Mouse (Mus musculus) liver, adult 2 months (tissue): Measurements from ENCODE around the gene Gpc6. TPM values are rescaled to one million over a fixed set of nuclear protein-coding genes. Genes with fewer than 3 reads are reported as not detected.

Experiments used
- DNase-seq: peaks from one replicate; pipeline ENCODE4 v3.0.0-alpha.2; 2011; ENCODE audit warnings: low read depth, low spot score; ENCODE audit errors: extremely low read depth
- H3K27ac ChIP-seq: fragments of 200-500 bp; replicated peaks from 2 replicates; pipeline ENCODE4 v1.5.1; 2012; ENCODE audit warnings: low read depth, mild to moderate bottlenecking, control low read depth, inconsistent platforms, low read length; ENCODE audit not compliant: insufficient read depth
- H3K27me3 ChIP-seq: fragments of 200-500 bp; 2 replicates; pipeline ENCODE4 v1.6.1; 2012; ENCODE audit warnings: mild to moderate bottlenecking, moderate library complexity, low read length, inconsistent platforms; ENCODE audit not compliant: control insufficient read depth, insufficient read depth
- H3K36me3 ChIP-seq: fragments of 200-500 bp; 2 replicates; pipeline ENCODE4 v1.6.1; 2012; ENCODE audit warnings: low read length, inconsistent platforms; ENCODE audit not compliant: control insufficient read depth, insufficient read depth
- H3K4me1 ChIP-seq: fragments of 200-500 bp; 2 replicates; pipeline ENCODE4 v1.6.1; 2011; ENCODE audit warnings: low read length; ENCODE audit not compliant: control insufficient read depth, insufficient read depth
- H3K4me3 ChIP-seq: fragments of 200-500 bp; 2 replicates; pipeline ENCODE4 v1.5.1; 2011; ENCODE audit warnings: low read depth, mild to moderate bottlenecking, control low read depth, low read length, moderate library complexity; ENCODE audit not compliant: insufficient read depth
- H3K79me2 ChIP-seq: fragments of 200-500 bp; 2 replicates; pipeline ENCODE4 v1.6.1; 2012; ENCODE audit warnings: inconsistent platforms, mild to moderate bottlenecking, low read length, moderate library complexity; ENCODE audit not compliant: control insufficient read depth, insufficient read depth
- H3K9ac ChIP-seq: fragments of 200-500 bp; 2 replicates; pipeline ENCODE4 v1.6.1; 2012; ENCODE audit warnings: low read depth, mild to moderate bottlenecking, control low read depth, inconsistent platforms, low read length
- CTCF ChIP-seq: fragments of 200-500 bp; IDR thresholded peaks from 2 replicates; pipeline ENCODE4 v1.5.1; 2011; ENCODE audit warnings: low read depth, low read length, control low read depth
- POLR2A ChIP-seq: fragments of 200-500 bp; IDR thresholded peaks from 2 replicates; pipeline ENCODE4 v1.6.1; 2011; ENCODE audit warnings: low read length, control low read depth; ENCODE audit not compliant: insufficient read depth; ENCODE audit errors: extremely low read depth
- WGBS: fragments of 180-500 bp; shearing (Covaris S2); methylation state at CpG from one replicate; pipeline ENCODE4 v1.1.7; 2018; 5-methylcytosine and 5-hydroxymethylcytosine counted together
- polyA plus RNA-seq: library from polyadenylated mRNA; depleted of rRNA; stranded (reverse); fragments of >200 nt; gene quantifications from 2 replicates; pipeline ENCODE4 v1.2.3, GENCODE M21; 2012
- total RNA-seq: library from RNA; depleted of rRNA; stranded (reverse); fragments of >200 nt; gene quantifications from 2 replicates; pipeline ENCODE4 v1.2.3, GENCODE M21; 2014

Gpc6 gene
- total and polyA plus RNA-seq, 2 experiments, result 0.88 to 2.6 TPM

DNA sequence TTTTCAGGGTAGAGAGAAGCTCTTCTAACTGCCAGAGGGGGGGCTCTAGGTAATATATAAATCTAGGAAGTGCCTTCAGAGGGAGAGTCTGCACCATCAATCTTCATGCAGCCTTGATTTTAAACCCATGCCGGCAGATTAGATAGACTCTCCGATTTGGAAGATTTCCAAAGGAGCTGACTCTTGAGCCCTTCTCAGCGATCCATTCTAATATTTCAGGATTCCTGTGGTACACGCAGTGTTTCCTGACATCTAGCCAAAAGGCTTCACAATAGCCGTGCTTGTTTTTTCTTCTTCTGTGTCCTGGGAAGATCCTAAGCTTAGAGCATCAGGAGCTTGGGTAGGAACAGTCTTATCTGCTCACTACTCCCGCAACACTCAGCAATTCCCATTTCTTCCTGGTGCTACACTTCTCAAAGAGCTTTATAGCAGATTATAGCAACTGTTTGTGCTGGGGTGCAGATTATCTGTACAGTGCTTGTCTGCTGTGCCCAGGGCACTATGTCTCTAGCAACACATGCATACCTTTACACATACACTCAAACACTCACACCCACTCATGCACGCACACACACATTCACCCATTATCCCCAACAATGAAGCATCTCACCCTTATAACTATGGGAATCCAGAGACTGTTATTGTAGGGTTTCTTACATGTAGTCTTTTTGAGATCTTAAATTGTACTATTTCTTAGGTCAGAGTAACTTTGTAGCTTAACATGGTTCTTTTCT is 3.8 kb downstream of the Gpc6 start:
- Histone ChIP-seq H3K79me2 (no peaks in the 10 kb centered on the region), H3K9ac (no peak overlapping the region), H3K4me1 (peaks cover 1% of the 10 kb centered on the region; the same call in 1 of the 2 replicates), H3K27me3 (0 out of 2 replicates have a peak, but pooled peaks cover 3% of the 10 kb centered on the region), H3K27ac (no peak overlapping the region), H3K4me3 (no peak overlapping the region), H3K36me3 (no peaks in the 10 kb centered on the region)
- 83% methylated on average over 7 of the region's 7 CpGs for WGBS
- TF ChIP-seq CTCF, result no peak
- no peak for TF ChIP-seq POLR2A
- DNase-seq, result no peak

- Histone ChIP-seq H3K4me3 (no peak overlapping the region), H3K27ac (no peak overlapping the region), H3K27me3 (no peaks in the 10 kb centered on the region), H3K79me2 (no peaks in the 10 kb centered on the region), H3K36me3 (no peaks in the 10 kb centered on the region), H3K9ac (no peak overlapping the region), H3K4me1 (no peaks in the 10 kb centered on the region)
- TF ChIP-seq POLR2A, result no peak
- TF ChIP-seq CTCF, result no peak
- DNase-seq, result no peak
- WGBS, result 69% methylated on average over 5 of the region's 5 CpGs
Measured at GRCm38 (mm10) chr14:116933825-116934224, 8.7 kb downstream of the Gpc6 start.

- no peaks in the 10 kb centered on the region for H3K4me1 ChIP-seq
- WGBS, result 70% methylated on average over 14 of the region's 14 CpGs
Measured at GRCm38 (mm10) chr14:116937910-116938560, 12.9 kb downstream of the Gpc6 start.

DNA sequence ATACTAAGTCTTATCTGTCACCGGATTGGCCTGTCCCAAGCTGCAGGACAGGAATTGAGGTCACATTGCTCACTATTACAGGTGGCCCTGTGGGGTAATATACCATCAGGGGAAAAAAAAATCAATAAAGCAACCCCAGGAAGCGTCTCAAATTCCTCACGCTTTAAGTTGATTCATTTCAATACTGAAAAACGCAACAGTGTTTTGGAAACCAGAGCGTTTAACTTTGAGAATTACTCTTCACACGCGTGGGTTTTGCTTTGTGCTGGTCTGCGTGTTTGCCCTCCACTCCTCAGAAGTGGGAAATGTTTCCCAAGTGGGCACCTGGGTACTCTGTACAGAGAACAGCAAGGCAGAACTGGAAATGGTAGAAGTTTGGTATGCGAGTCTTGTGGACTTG is 13.6 kb downstream of the Gpc6 start:
- Histone ChIP-seq H3K4me3 (no peak overlapping the region), H3K9ac (no peak overlapping the region), H3K4me1 (no peaks in the 10 kb centered on the region), H3K27ac (no peak overlapping the region), H3K36me3 (no peaks in the 10 kb centered on the region), H3K27me3 (no peaks in the 10 kb centered on the region), H3K79me2 (no peaks in the 10 kb centered on the region)
- no peak for DNase-seq
- 84% methylated on average over 9 of the region's 9 CpGs for WGBS
- TF ChIP-seq CTCF (no peak), POLR2A (no peak)

More at GRCm38 (mm10) chr14:116937910-116938560, 12.9 kb downstream of the Gpc6 start:
- Histone ChIP-seq H3K36me3 (no peaks in the 10 kb centered on the region), H3K79me2 (no peaks in the 10 kb centered on the region), H3K4me3 (no peak overlapping the region), H3K9ac (no peak overlapping the region), H3K27ac (no peak overlapping the region), H3K27me3 (no peaks in the 10 kb centered on the region)
- DNase-seq, result no peak
- TF ChIP-seq CTCF, result 0 out of 2 replicates have a peak, but pooled peaks have one; percentile 26
- TF ChIP-seq POLR2A, result no peak

DNA sequence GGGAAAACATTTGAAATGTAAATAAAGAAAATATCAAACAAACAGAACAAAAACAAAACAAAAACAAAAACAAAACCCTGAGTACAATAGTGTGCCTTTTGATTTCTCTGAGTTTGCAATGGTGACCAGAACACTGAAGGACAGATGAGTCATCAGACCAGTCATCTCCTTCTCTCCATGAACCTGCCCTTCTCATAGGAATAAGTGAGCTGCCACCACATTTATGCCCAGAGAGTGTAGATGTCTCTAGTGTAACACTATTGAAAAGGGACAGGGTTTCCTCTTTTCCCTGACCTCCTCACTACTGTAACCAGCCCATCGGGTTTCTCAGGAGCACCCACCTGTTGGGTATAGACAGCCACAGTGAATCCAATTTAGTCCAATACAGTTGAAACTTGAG is 14.4 kb downstream of the Gpc6 start:
- no peak overlapping the region for H3K27ac ChIP-seq
- H3K27me3 ChIP-seq, result no peaks in the 10 kb centered on the region
- H3K4me3 ChIP-seq, result no peak overlapping the region
- H3K4me1 ChIP-seq, result no peaks in the 10 kb centered on the region
- WGBS, result 81% methylated on average over 1 of the region's 1 CpGs
- DNase-seq, result no peak
- H3K9ac ChIP-seq, result no peak overlapping the region
- H3K79me2 ChIP-seq, result no peaks in the 10 kb centered on the region
- TF ChIP-seq CTCF, result no peak
- TF ChIP-seq POLR2A, result no peak
- no peaks in the 10 kb centered on the region for H3K36me3 ChIP-seq

GRCm38 (mm10) chr14:116941772-116942171 is 16.7 kb downstream of the Gpc6 start:
- no peak overlapping the region for H3K4me3 ChIP-seq
- 95% methylated on average over 4 of the region's 4 CpGs for WGBS
- DNase-seq, result no peak
- TF ChIP-seq POLR2A, result no peak
- TF ChIP-seq CTCF, result no peak
- no peak overlapping the region for H3K27ac ChIP-seq
- H3K9ac ChIP-seq, result no peak overlapping the region
- H3K4me1 ChIP-seq, result peaks cover 2% of the 10 kb centered on the region; the same call in 1 of the 2 replicates
- no peaks in the 10 kb centered on the region for H3K36me3 ChIP-seq
- no peaks in the 10 kb centered on the region for H3K27me3 ChIP-seq
- no peaks in the 10 kb centered on the region for H3K79me2 ChIP-seq
